Mouse (Mus musculus) adrenal gland, postnatal 25 days (tissue): ENCODE results near the gene Rasgrp4. TPM values are rescaled to one million over a fixed set of nuclear protein-coding genes. Genes with fewer than 3 reads are reported as not detected.
"Not testable (repeated sequence)": the region's sequence is repeated elsewhere in the genome, so short reads cannot be mapped to it uniquely, and the experiment has no call there.

Experiments
- DNase-seq: peaks from one replicate; pipeline ENCODE4 v3.0.0; 2021; ENCODE audit warnings: mixed read lengths
- long read RNA-seq: library from polyadenylated mRNA; stranded (forward); transcript quantifications from one replicate; pipeline ENCODE4 v2.0.0, GENCODE M21; 2021
- total RNA-seq: library from RNA; stranded (reverse); gene quantifications from 2 replicates; pipeline ENCODE4 v1.2.3, GENCODE M21; 2021

Rasgrp4 gene
- total RNA-seq, result 0.90 and 1.7 TPM in 2 replicates
- long read RNA-seq, result 0 reads

DNA sequence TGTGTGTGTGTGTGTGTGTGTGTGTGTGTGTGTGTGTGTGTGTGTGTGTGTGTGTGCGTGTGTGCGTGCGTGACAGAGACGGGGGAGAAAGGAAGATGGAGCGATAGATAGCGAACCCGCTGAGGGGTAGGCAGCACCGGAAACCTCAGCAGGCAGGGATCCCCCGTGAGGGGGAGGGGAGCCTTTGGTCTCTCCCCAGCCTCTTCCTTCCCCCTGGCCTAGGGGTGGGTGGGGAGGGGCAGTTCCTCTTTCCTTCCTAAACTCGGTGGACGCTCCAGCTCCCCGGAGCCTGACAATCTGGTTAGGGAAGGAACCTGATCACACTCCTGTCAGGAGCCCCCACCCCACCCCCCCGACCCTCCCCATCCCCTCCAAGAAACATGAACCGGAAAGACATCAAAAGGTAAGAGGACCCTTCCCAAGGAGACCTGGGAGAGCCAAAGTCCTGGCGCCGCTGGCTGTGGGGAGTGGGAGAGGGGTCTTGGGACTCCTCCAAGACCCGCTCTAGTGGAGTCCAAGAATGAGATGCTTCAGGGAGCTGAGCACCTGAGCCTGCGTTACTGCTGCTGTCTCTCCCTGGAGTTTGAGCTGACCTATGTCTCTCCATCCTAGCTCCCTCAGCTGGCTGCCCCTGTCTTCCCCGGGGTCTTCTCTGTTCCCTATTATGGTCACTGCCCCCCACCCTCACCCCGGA is at the start of gene Rasgrp4:
Rasgrp4 (plus strand) TSS at position 159 of the 694 bp plus-strand sequence.
- DNase-seq, result no peak

DNA sequence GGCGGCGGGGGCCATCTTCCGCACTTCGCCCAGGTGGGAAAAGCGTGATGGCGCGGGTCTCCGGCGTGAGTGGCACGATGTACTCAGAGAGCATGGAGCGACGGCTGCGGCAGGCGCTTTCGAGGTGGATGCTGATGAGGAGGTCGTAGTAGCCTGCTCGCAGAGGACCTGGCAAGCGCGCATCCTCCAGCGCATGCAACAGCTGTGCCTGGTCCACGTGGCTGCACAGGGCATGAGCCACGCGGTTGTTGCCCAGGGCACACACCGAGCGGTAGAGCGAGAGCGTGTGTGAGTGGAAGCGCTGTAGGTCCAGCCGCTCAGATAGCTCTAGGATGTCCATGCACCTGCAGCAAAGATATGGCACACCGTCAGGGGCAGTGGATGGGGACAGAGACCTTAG is 48.7 kb upstream of the Rasgrp4 start:
- DNase-seq, result no peak

GRCm38 (mm10) chr7:29086902-29087301 is 47.7 kb upstream of the Rasgrp4 start:
- DNase-seq, result no peak

DNA sequence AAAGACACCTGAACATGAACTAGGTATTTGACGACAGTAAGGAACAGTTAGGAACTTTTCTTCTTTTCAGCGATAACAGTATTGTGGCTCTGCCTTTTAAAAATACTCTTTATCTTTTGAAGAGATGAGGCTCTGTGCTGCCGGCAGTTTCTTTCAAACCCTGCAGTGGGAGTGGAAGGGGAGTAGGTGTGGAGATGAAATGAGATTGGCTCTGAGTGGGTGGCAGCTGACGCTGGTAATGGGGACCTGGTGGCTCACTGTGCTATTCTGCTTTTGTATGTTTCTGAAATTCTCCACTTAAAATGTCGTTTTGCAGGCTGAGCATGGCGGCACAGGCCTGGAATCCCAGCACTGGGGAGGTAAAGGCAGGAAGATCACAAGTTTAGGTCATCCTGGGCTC is 45.8 kb upstream of the Rasgrp4 start:
- DNase-seq, result no peak

GRCm38 (mm10) chr7:29097131-29097530 is 37.5 kb upstream of the Rasgrp4 start:
- DNase-seq, result no peak

DNA sequence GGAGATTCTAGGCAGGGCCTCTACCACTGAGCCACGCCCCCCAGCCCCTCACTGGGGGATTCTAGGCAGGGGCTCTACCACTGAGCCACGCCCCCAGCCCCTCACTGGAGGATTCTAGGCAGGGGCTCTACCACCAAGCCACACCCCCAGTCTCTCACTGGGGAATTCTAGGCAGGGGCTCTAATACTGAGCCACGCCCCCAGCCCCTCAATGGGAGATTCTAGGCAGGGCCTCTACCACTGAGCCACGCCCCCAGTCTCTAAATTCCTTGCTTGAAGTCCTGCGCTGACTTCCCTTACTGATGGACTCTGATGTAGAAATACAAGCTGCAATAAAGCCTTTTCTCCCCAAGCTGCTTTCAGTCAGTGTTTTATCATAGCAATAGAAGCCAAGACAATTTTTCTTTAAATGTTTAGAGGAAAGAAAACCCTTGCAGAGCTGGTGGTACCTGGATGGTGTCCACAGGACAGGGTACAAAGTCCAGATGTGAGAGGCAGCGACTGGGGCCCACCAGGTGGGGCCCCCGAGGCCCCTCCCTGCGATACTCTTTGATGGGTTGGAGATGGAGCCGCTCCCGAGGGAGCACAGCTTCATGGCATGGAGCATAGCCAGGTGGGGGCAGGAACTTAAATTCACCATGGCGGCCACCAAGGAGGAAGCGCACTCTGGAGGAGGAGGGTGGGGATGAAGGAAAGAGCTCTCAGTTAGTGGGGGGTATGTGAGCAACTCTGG is 33.2 kb upstream of the Rasgrp4 start:
- DNase-seq, result no peak

DNA sequence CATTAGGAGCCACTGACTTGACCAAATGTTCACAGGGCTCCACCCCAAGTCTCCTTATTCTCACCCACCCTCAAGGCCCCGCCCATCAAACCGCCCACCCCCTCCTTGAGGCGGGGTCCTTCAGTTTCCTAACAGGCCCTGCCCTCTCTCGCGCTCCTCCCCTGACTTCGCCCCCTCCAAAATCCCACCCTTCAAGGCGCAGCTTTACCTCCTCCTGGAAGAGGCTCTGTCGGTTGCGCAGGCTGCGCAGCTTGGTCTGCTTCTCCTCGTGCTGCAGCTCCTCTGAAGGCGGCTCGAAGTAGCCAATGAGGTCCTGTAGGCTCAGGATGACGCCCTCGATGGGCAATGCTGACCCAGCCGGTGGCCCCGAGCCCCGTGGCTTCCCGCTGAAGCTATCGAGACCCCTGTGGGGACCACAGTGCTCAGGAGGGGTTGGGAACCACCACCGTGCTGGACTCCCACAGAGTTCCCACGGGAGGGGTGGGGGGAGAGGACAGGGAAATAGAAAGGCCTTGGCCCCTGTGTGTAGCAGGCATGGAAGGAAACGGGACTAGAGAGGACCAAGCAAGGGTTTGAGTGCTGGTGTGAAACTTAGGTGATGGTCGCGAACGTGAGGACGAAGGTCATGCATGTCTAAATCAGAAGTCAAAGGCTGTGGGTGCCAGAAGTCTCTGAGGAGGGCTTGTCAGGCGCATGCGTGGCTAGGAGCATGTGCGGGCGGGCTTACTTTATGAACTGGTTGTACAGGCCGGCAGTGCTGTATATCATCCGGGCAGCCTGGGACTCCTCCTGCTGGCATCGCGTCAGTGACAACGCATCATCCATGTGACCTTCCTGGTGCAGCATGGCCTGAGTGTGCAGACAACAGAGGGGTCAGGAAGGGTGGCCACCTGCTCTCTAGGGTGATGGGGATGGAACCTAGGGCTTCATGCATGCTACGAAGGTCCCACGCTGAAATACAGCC is 25.4 kb upstream of the Rasgrp4 start:
- peak; percentile 67 for DNase-seq

GRCm38 (mm10) chr7:29118142-29118851 is 16.4 kb upstream of the Rasgrp4 start:
- DNase-seq, result no peak

- no peak for DNase-seq
Measured at GRCm38 (mm10) chr7:29119526-29119925, 15.1 kb upstream of the Rasgrp4 start.

GRCm38 (mm10) chr7:29122821-29123220 is 11.8 kb upstream of the Rasgrp4 start:
- DNase-seq, result no peak

GRCm38 (mm10) chr7:29123531-29124358 is 10.9 kb upstream of the Rasgrp4 start:
- no peak for DNase-seq

DNA sequence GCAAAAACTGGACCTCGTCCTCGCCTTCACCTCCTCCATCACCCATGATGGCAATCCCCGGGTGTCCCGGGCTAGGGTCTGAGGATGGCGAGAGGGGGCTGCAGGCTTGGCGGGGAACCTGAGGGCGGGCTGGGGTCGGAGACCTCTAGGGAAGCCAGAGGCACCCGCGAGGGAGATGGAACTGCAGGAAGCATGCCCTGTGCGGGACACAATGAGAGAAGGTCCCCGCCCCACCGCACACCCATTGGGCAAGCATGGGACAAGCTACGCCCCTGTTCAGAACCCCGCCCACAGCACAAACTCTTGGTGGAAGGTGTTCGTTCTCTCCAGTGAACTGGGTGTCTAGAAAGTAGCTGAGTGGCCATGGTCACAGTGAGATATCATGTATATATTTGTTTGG is 9.7 kb upstream of the Rasgrp4 start, which contains the start of gene Ryr1:
Ryr1 (minus strand) TSS at position 210 of the 400 bp plus-strand sequence.
- peak; percentile 67 for DNase-seq

DNA sequence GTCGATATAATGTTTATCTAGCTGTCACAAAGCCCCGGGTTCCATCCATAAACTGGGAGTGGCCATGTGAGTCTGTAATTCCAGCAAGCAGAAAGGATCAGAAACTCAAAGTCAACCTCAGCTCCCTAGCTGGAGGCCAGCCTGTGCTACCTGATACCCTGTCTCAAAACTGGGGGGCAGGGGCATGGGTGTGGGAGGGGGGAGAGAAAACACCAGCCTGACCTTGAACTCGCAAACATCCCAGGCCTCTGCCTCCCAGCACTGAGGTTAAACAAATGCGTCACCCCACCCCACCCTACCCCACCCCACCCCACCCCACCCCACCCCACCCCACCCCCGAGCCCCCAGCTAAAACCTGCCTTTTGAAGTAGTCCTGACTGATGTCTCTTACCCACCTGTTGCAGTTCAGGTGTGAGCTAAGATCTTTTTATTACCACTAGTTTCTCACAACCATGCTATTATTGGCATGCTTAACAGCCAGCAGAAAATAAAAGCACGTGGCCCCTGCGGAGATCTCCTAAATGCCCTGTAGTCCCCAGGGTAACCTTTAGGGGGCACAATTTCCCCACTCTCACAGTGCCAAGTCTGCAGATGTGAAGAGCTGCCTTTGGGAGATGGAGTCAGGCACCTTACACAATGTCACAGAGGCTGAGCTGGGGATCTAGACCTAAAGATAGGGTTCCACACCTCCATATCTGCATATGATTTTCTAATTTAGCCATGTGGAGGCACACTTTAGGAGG is 8.3 kb upstream of the Rasgrp4 start:
- peak; percentile 58 for DNase-seq

GRCm38 (mm10) chr7:29128725-29129124 is 5.9 kb upstream of the Rasgrp4 start:
- no peak for DNase-seq

GRCm38 (mm10) chr7:29134230-29134629 is 421 bp upstream of the Rasgrp4 start:
- no peak for DNase-seq

GRCm38 (mm10) chr7:29137429-29137828 is 2.8 kb downstream of the Rasgrp4 start:
- DNase-seq, result peak; percentile 42

DNA sequence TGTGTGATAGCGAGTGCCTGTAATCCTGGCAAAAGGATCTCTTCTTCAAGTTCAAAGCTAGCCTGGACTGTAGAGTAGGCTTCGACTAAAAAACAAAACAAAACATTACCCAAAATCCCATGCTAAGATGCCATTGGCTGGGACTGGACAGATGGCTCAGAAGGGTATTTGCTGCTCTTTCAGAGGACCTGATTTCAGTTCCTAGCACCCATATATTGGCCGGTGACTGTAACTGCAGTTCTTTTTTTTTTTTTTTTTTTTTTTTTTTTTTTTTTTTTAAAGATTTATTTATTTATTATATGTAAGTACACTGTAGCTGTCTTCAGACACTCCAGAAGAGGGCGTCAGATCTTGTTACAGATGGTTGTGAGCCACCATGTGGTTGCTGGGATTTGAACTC is 4.6 kb downstream of the Rasgrp4 start:
- not testable (repeated sequence) for DNase-seq

DNA sequence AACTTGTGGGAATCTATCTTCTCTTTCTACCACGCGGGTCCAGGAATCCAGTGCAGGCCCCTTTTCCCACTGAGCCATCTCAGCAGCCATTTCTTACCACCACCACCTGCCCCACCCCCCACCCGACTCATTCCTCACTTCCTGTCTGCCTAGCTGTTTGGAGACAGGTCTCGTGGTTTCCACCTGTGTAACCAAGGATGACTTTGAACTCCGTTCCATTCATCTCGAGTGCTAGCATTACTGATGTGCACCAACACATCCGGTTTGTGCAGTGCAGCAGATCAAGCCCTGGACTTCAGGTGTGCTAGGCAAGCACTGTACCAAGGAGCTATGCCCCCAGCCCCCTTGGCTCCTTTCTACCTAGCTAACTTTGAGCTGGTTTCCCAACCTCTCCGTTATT is 6.8 kb downstream of the Rasgrp4 start:
- DNase-seq, result no peak

- no peak for DNase-seq
Measured at GRCm38 (mm10) chr7:29144006-29144405, 9.4 kb downstream of the Rasgrp4 start.
